Mouse (Mus musculus) cerebellum, adult 2 months (tissue): ENCODE measurements at regions not wholly inside any gene's neighbourhood (a gene's known extent, or its start where the extent isn't known, plus 50 kb on each side); places are given as distances from the start of the nearest gene placed in this dataset.
A peak's percentile ranks its signal among the peaks of the same experiment; 100 is the strongest.

ENCODE experiments used
- DNase-seq, 2 experiments: peaks; one replicate each; pipeline ENCODE4 v3.0.0; 2021
- H3K27ac ChIP-seq: fragments of 200-500 bp; 2 replicates; pipeline ENCODE4 v1.5.1; 2012; ENCODE audit warnings: low read length, control low read depth, inconsistent platforms; ENCODE audit not compliant: insufficient read depth
- H3K27me3 ChIP-seq: fragments of 200-500 bp; 2 replicates; pipeline ENCODE4 v1.6.1; 2012; ENCODE audit warnings: inconsistent platforms, mild to moderate bottlenecking, low read length, moderate library complexity; ENCODE audit not compliant: control insufficient read depth, insufficient read depth
- H3K4me1 ChIP-seq: fragments of 200-500 bp; 2 replicates; pipeline ENCODE4 v1.6.1; 2011; ENCODE audit warnings: low read length; ENCODE audit not compliant: control insufficient read depth, insufficient read depth
- H3K4me3 ChIP-seq: fragments of 200-500 bp; replicated peaks from 2 replicates; pipeline ENCODE3; 2011; ENCODE audit warnings: mild to moderate bottlenecking, low read depth, low read length, control low read depth; ENCODE audit not compliant: insufficient read depth
- CTCF ChIP-seq: fragments of 200-500 bp; IDR thresholded peaks from 2 replicates; pipeline ENCODE4 v1.5.1; 2011; ENCODE audit warnings: low read depth, mild to moderate bottlenecking, control low read depth, low read length, moderate library complexity, borderline replicate concordance; ENCODE audit not compliant: insufficient read depth
- POLR2A ChIP-seq: fragments of 200-500 bp; IDR thresholded peaks from 2 replicates; pipeline ENCODE4 v1.6.1; 2011; ENCODE audit warnings: low read length, control low read depth, borderline replicate concordance; ENCODE audit not compliant: insufficient read depth
- WGBS: fragments of 180-500 bp; shearing (Covaris S2); methylation state at CpG from one replicate; pipeline ENCODE4 v1.1.7; 2018; 5-methylcytosine and 5-hydroxymethylcytosine counted together

GRCm38 (mm10) chr4:153058152-153058551, 424.5 kb downstream of the Ajap1 start:
- whole genome bisulfite sequencing: 58% methylated on average over 12 of the region's 12 CpGs

DNA sequence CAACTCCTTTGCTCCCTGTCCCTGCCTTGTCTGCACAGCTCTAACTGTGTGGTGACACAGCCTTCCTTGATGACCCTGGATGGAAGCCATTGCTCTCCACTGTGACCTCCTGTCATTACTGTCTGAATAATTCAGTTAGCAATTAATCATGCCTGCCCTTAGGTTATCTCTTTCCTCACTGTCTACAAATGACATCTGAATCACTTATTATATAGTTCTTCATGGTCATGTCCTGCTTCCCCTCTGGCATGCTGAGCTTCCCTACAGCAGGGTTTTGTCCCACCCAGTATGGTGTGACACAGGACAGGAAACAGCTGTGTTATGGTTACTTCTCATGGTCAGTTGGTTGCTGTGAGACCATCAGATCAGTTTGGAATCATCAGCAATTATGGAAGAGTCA, 458.9 kb downstream of the Ajap1 start:
- Histone ChIP-seq H3K4me1 (no peaks in the 10 kb centered on the region), H3K27ac (no peak overlapping the region), H3K4me3 (no peak overlapping the region), H3K27me3 (no peaks in the 10 kb centered on the region)
- no peak for TF ChIP-seq CTCF
- no peak for TF ChIP-seq POLR2A
- no peak for DNase-seq

More at GRCm38 (mm10) chr4:153058152-153058551, 424.5 kb downstream of the Ajap1 start:
- no peak overlapping the region for H3K4me3 ChIP-seq
- H3K27me3 ChIP-seq: no peaks in the 10 kb centered on the region
- peak; percentile 34; the same call in 1 of the 2 replicates for TF ChIP-seq CTCF
- no peak for TF ChIP-seq POLR2A
- H3K4me1 ChIP-seq: no peaks in the 10 kb centered on the region
- DNase-seq: no peak
- no peak overlapping the region for H3K27ac ChIP-seq

DNA sequence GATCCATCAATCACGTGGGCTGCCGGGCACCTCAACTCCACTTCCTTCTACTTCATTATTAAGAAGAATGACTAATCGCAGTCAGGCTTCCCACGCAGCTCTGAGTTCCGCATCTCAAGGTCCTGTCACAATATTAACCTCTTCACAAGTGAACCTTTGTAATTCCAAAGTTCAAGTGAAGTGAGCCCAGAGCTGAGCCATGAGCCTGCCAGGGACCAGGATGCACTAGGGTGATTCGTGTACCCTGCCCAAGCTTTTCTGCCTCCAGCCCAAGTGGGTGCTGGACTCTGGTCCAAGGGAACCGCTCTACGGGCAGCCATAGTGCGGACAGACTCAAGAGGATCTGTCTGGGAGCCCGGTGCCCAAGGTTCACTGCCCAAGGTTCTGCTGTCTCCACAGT, 463.4 kb downstream of the Ajap1 start:
- TF ChIP-seq POLR2A: no peak
- no peak for TF ChIP-seq CTCF
- no peaks in the 10 kb centered on the region for H3K4me1 ChIP-seq
- DNase-seq: no peak
- no peak overlapping the region for H3K4me3 ChIP-seq
- 91% methylated on average over 10 of the region's 10 CpGs for WGBS
- no peaks in the 10 kb centered on the region for H3K27me3 ChIP-seq
- H3K27ac ChIP-seq: no peak overlapping the region

DNA sequence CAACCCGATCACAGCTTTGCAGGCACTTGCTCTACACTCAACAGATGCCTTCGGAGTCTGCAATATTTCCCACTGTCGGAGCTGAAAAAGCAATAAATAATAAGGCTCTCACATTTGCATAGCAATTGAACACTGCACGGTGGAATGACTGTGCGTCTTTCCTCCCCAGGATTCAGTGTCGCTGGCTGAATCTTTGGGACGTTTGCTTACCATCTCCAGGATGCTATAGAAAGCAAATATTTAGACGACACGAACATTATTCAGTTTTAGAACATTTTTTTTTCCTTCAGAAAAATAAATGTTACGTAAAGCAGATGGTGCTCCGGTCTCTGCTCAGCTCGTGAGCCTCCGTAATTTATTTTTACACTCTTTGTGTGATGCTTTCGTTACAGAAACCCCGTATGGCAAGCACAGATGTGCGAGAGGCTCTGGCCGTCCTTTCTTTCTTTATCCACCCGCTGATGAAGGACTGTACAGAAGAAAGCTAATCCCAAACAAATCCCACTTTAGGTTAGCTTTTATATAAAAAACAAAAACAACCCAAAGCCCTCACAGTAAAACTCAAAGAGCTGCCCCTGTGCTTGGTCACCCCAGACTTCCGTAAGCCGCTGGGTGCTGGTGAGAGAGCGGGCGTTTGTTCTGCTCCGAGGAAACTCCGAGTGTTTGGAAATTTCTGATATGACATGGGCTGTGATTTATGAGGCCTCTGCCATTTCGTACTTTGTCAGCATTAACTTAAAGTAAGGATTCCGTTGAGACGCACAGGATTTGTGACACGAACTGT, 464.3 kb downstream of the Ajap1 start:
- TF ChIP-seq CTCF (no peak), POLR2A (no peak)
- 75% methylated on average over 28 of the region's 28 CpGs for WGBS
- no peak overlapping the region for H3K27ac ChIP-seq
- no peaks in the 10 kb centered on the region for H3K4me1 ChIP-seq
- H3K4me3 ChIP-seq: no peak overlapping the region
- DNase-seq: no peak
- H3K27me3 ChIP-seq: no peaks in the 10 kb centered on the region

DNA sequence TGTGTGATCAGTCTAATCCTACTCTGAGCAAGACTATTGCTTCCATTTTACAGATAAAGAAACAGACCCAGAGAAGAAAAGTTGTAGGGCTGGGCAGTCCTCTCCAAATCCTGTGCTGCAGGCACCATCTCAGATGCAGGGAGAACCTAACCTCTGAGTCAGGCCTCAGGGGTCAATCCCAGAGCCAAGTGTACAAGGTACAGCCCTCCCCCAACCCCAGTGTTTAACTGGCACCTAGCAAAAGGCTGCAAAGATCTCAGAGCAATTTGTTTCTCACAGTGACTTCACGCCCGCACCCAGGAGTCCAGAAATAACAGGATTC, 464.8 kb downstream of the Ajap1 start:
- no peak for DNase-seq

DNA sequence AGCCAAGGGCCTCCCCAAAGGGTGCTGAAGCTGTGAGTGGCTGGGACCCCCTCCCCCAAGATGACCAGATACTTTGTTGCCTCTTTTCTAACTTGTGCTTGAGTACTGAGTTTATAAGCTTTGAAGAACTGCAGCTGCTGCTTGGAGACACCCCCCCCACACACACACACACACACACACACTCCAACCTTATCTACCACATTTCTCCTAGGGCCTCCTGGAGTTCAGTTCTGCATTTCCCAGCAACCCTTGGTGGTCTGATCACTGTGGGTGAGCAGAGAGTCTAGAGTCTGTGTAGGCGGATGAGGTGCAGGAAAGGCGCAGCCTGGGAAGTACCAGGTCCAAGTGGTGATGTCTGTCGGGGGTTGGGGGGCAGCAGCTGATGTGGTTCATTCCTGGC, 479.3 kb downstream of the Ajap1 start:
- no peak for TF ChIP-seq POLR2A
- no peak for TF ChIP-seq CTCF
- DNase-seq: no peak
- WGBS: 79% methylated on average over 3 of the region's 3 CpGs
- no peaks in the 10 kb centered on the region; the same call in 1 of the 2 replicates for H3K27me3 ChIP-seq
- H3K4me3 ChIP-seq: no peak overlapping the region
- no peak overlapping the region for H3K27ac ChIP-seq
- H3K4me1 ChIP-seq: no peaks in the 10 kb centered on the region

More for the DNA sequence above, 464.8 kb downstream of the Ajap1 start:
- no peak overlapping the region for H3K27ac ChIP-seq
- H3K4me1 ChIP-seq: no peaks in the 10 kb centered on the region
- WGBS: 91% methylated on average over 2 of the region's 2 CpGs
- no peak for TF ChIP-seq POLR2A
- no peaks in the 10 kb centered on the region for H3K27me3 ChIP-seq
- H3K4me3 ChIP-seq: no peak overlapping the region

DNA sequence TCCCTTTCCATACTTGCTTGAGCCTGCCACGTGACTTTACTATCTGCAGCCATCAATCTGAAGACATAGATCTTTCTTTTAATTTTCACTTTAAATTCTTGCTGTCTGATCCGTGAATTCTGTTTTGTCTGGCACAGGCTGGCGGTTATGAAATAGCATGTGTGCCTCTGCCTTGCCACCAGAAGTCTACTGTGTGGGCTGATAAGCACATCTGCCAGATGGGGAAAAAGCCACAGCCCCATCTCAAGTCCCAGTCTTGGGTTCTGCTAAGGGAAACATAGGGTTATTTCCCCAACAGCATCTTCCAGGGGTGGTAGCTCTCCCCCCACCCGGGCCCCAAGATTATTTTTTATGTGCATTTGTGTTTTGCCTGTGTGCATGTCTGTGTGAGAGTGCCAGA, 480.1 kb downstream of the Ajap1 start:
- no peak for DNase-seq
- TF ChIP-seq CTCF (no peak), POLR2A (no peak)

DNA sequence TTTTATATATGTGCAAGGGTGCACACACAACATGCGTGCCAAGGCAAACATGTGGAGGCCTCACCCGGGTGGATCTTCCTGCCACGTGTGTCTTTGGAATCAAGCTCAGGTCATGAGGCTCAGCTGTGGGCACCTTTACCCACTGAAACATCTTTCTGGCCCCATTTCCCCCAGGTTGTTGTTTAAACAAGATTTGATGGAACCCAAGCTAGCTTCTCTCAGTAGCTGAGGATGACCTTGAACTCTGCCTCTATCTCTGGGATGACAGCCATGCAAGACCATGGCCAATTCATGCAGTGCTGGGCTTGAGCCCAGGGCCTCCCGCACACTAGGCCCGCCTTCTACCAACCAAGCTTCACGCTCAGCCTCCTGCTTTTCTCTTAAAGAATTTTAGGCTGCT, 480.9 kb downstream of the Ajap1 start:
- Histone ChIP-seq H3K4me3 (no peak overlapping the region), H3K27me3 (no peaks in the 10 kb centered on the region), H3K4me1 (no peaks in the 10 kb centered on the region; the same call in 1 of the 2 replicates), H3K27ac (no peak overlapping the region)
- 66% methylated on average over 6 of the region's 6 CpGs for WGBS
- DNase-seq: no peak
- TF ChIP-seq POLR2A (no peak), CTCF (no peak)

More for the DNA sequence above, 480.1 kb downstream of the Ajap1 start:
- Histone ChIP-seq H3K4me1 (no peaks in the 10 kb centered on the region), H3K27me3 (no peaks in the 10 kb centered on the region), H3K27ac (no peak overlapping the region), H3K4me3 (no peak overlapping the region)
- 84% methylated on average over 4 of the region's 4 CpGs for WGBS
